18 mouse cellular contexts compared by ENCODE assay signal in the genomic region with DNA sequence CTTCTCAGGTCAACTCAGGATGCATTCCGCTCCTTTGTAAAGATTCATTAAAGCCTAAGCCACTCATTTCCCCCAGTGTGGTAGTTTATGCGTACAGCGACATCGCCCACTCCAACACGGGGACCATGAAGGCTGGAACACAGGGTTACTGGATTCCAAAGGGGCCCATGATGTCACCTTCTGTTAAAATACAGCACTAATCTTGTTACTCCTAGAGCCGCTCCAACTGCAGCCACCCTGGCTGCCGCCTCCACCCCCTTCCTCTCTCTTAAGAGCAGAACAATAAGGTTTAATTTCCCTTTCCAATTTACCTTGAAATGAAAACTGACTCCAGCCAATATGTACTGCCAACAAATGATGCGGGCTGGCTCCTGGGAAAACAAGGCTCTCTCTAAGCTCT. TPM values are rescaled to one million over a fixed set of nuclear protein-coding genes. Genes with fewer than 3 reads are reported as not detected.
DNase-seq lines count a peak whose midpoint lies in the region; ATAC-seq and TF ChIP-seq lines count a peak whose summit lies in the region.
"Had no signal": no experiment of that assay in that cellular context is flagged by ENCODE, and none has a peak within 500 bp of the region (broad histone marks: within the 10 kb centered on the region; RNA-seq: fewer than 3 reads in every experiment).

No protein-coding gene starts in this region.

- no peak for TF ChIP-seq POLR2A in spleen, adult 2 months (IDR thresholded peaks at IDR 0.05; ENCODE audit: low read depth, low read length)

- no peak overlapping the region for H3K4me3 ChIP-seq in embryonic facial prominence, embryonic 13.5 days
- H3K4me3 ChIP-seq in embryonic facial prominence, embryonic 10.5 days = no peak overlapping the region
- 0 out of 2 replicates have a peak overlapping the region, but pooled peaks have one; percentile 2 for H3K4me3 ChIP-seq in kidney, embryonic 15.5 days (replicated peaks)
- H3K4me3 ChIP-seq in spleen, adult 2 months (ENCODE audit: extremely low read depth, insufficient read depth, insufficient read length) = no peak overlapping the region
- no peak overlapping the region for H3K4me3 ChIP-seq in intestine, embryonic 15.5 days (replicated peaks)
- H3K4me3 ChIP-seq: forebrain, embryonic 15.5 days; midbrain, embryonic 15.5 days had no signal

- peaks cover 22% of the 10 kb centered on the region for H3K4me1 ChIP-seq in embryonic facial prominence, embryonic 13.5 days
- peaks cover 11% of the 10 kb centered on the region for H3K4me1 ChIP-seq in embryonic facial prominence, embryonic 10.5 days
- peaks cover 24% of the 10 kb centered on the region for H3K4me1 ChIP-seq in kidney, embryonic 15.5 days
- peaks cover 16% of the 10 kb centered on the region; the same call in 1 of the 2 replicates for H3K4me1 ChIP-seq in spleen, adult 2 months (ENCODE audit: control insufficient read depth, insufficient read depth, insufficient read length)
- peaks cover 10% of the 10 kb centered on the region for H3K4me1 ChIP-seq in intestine, embryonic 15.5 days (replicated peaks)

- H3K4me2 ChIP-seq in embryonic facial prominence, embryonic 13.5 days = 0 out of 2 replicates have a peak overlapping the region, but pooled peaks have one; percentile 1
- H3K4me2 ChIP-seq in kidney, embryonic 15.5 days = 0 out of 2 replicates have a peak overlapping the region, but pooled peaks have one; percentile 82
- no peak overlapping the region for H3K4me2 ChIP-seq in intestine, embryonic 15.5 days (replicated peaks)
- H3K4me2 ChIP-seq: forebrain, embryonic 15.5 days; heart, embryonic 11.5 days; limb, embryonic 13.5 days had no signal

- peaks cover 34% of the 10 kb centered on the region for H3K36me3 ChIP-seq in embryonic facial prominence, embryonic 13.5 days
- peaks cover 42% of the 10 kb centered on the region for H3K36me3 ChIP-seq in embryonic facial prominence, embryonic 10.5 days (replicated peaks)
- H3K36me3 ChIP-seq in kidney, embryonic 15.5 days = peaks cover 43% of the 10 kb centered on the region
- H3K36me3 ChIP-seq in spleen, adult 2 months (ENCODE audit: control insufficient read depth, insufficient read depth, low read length) = peaks cover 25% of the 10 kb centered on the region
- H3K36me3 ChIP-seq in intestine, embryonic 15.5 days = peaks cover 13% of the 10 kb centered on the region

- WGBS in embryonic facial prominence, embryonic 13.5 days = 83% methylated on average over 8 of the region's 8 CpGs
- WGBS in embryonic facial prominence, embryonic 10.5 days = 89% methylated on average over 8 of the region's 8 CpGs
- WGBS in kidney, embryonic 15.5 days = 60% methylated on average over 8 of the region's 8 CpGs
- 84% methylated on average over 8 of the region's 8 CpGs for WGBS in spleen, adult 2 months
- 83% methylated on average over 8 of the region's 8 CpGs for WGBS in intestine, embryonic 15.5 days

- DNase-seq in embryonic facial prominence, embryonic 10.5 days (ENCODE audit: low spot score) = no peak
- DNase-seq in kidney, postnatal 25 days = no peak
- DNase-seq in spleen, adult 2 months (ENCODE audit: low read depth in 1 of 2, low spot score in 2 of 2) = no peak
- no peak for DNase-seq in spleen, postnatal 36 days (ENCODE audit: low spot score in 2 of 2)
- DNase-seq in frontal cortex, postnatal 25 days (ENCODE audit: low spot score in 2 of 2) = no peak
- DNase-seq: cerebellum, adult 9-10 months; heart, postnatal 14 days; kidney, adult 9 months; layer of hippocampus, postnatal 36 days; right cerebral cortex, adult 18-20 months had no signal

- peak overlapping the region; percentile 28; the same call in 1 of the 2 replicates for H3K27ac ChIP-seq in embryonic facial prominence, embryonic 13.5 days
- H3K27ac ChIP-seq in embryonic facial prominence, embryonic 10.5 days (replicated peaks) = no peak overlapping the region
- 0 out of 2 replicates have a peak overlapping the region, but pooled peaks have one; percentile 34 for H3K27ac ChIP-seq in kidney, embryonic 15.5 days
- H3K27ac ChIP-seq in spleen, adult 2 months (ENCODE audit: insufficient read depth, low read length) = peak overlapping the region; percentile 30; the same call in 1 of the 2 replicates
- no peak overlapping the region for H3K27ac ChIP-seq in intestine, embryonic 15.5 days
- H3K27ac ChIP-seq: forebrain, embryonic 15.5 days; limb, embryonic 13.5 days; liver, embryonic 14.5 days; midbrain, embryonic 15.5 days had no signal

- H3K9me3 ChIP-seq in embryonic facial prominence, embryonic 13.5 days = no peaks in the 10 kb centered on the region
- no peaks in the 10 kb centered on the region for H3K9me3 ChIP-seq in embryonic facial prominence, embryonic 10.5 days
- H3K9me3 ChIP-seq in kidney, embryonic 15.5 days (replicated peaks) = no peaks in the 10 kb centered on the region
- no peaks in the 10 kb centered on the region for H3K9me3 ChIP-seq in intestine, embryonic 15.5 days
- H3K9me3 ChIP-seq: forebrain, embryonic 15.5 days; limb, embryonic 13.5 days; midbrain, embryonic 15.5 days had no signal

- no peak overlapping the region for H3K9ac ChIP-seq in embryonic facial prominence, embryonic 13.5 days
- H3K9ac ChIP-seq in kidney, embryonic 15.5 days = no peak overlapping the region
- no peak overlapping the region for H3K9ac ChIP-seq in intestine, embryonic 15.5 days
- H3K9ac ChIP-seq: forebrain, embryonic 15.5 days; limb, embryonic 13.5 days; liver, embryonic 14.5 days; midbrain, embryonic 15.5 days had no signal

- no peaks in the 10 kb centered on the region for H3K27me3 ChIP-seq in embryonic facial prominence, embryonic 13.5 days
- no peaks in the 10 kb centered on the region for H3K27me3 ChIP-seq in embryonic facial prominence, embryonic 10.5 days (replicated peaks; ENCODE audit: low read depth, poor library complexity, severe bottlenecking)
- H3K27me3 ChIP-seq in kidney, embryonic 15.5 days = no peaks in the 10 kb centered on the region
- no peaks in the 10 kb centered on the region for H3K27me3 ChIP-seq in spleen, adult 2 months (ENCODE audit: control insufficient read depth, insufficient read depth, low read length)
- H3K27me3 ChIP-seq in intestine, embryonic 15.5 days (replicated peaks) = no peaks in the 10 kb centered on the region
- H3K27me3 ChIP-seq: forebrain, embryonic 15.5 days; limb, embryonic 13.5 days; midbrain, embryonic 15.5 days had no signal

- TF ChIP-seq CTCF in spleen, adult 2 months (IDR thresholded peaks at IDR 0.05; ENCODE audit: extremely low read depth, insufficient read depth, insufficient read length, insufficient replicate concordance) = no peak

- ATAC-seq in embryonic facial prominence, embryonic 13.5 days (ENCODE audit: insufficient number of reproducible peaks, insufficient read depth, low FRiP score, low TSS enrichment, low read depth) = no peak
- ATAC-seq in kidney, embryonic 15.5 days (replicated peaks; ENCODE audit: low FRiP score) = no peak
- ATAC-seq in intestine, embryonic 15.5 days = no peak
- ATAC-seq: forebrain, embryonic 15.5 days; midbrain, embryonic 15.5 days had no signal

RNA-seq across cellular contexts. Expression of a gene that starts 2.3 kb away (rescaled TPM):
- polyA plus RNA-seq in embryonic facial prominence, embryonic 13.5 days (2015; fragmentation: Nextera tagmentation; extraction: Ambion mirVana) = 23.5 TPM in 2 replicates
- polyA plus RNA-seq in embryonic facial prominence, embryonic 10.5 days (2016; fragmentation: Nextera tagmentation; extraction: Ambion mirVana) = 22.4 and 25.5 TPM in 2 replicates
- 19.2 and 20.4 TPM in 2 replicates for polyA plus RNA-seq in kidney, embryonic 15.5 days (2015; fragmentation: Nextera tagmentation; extraction: Ambion mirVana)
- polyA plus RNA-seq in spleen, adult 2 months (2012; rRNA removed) = 27.2 and 28.6 TPM in 2 replicates
- polyA plus RNA-seq in intestine, embryonic 15.5 days (2015; fragmentation: Nextera tagmentation; extraction: Ambion mirVana) = 14.4 and 14.6 TPM in 2 replicates

RNA-seq across cellular contexts. Expression of a gene that starts 13.9 kb away (rescaled TPM):
- 164 and 170 TPM in 2 replicates for polyA plus RNA-seq in embryonic facial prominence, embryonic 13.5 days (2015; fragmentation: Nextera tagmentation; extraction: Ambion mirVana)
- 201 and 213 TPM in 2 replicates for polyA plus RNA-seq in embryonic facial prominence, embryonic 10.5 days (2016; fragmentation: Nextera tagmentation; extraction: Ambion mirVana)
- 136 and 154 TPM in 2 replicates for polyA plus RNA-seq in kidney, embryonic 15.5 days (2015; fragmentation: Nextera tagmentation; extraction: Ambion mirVana)
- polyA plus RNA-seq in spleen, adult 2 months (2012; rRNA removed) = 13.9 and 18.2 TPM in 2 replicates
- 92.8 and 101 TPM in 2 replicates for polyA plus RNA-seq in intestine, embryonic 15.5 days (2015; fragmentation: Nextera tagmentation; extraction: Ambion mirVana)

RNA-seq across cellular contexts. Expression of a gene that starts 54.7 kb away (rescaled TPM):
- 61.7 and 66.5 TPM in 2 replicates for polyA plus RNA-seq in embryonic facial prominence, embryonic 13.5 days (2015; fragmentation: Nextera tagmentation; extraction: Ambion mirVana)
- polyA plus RNA-seq in embryonic facial prominence, embryonic 10.5 days (2016; fragmentation: Nextera tagmentation; extraction: Ambion mirVana) = 65.4 and 69.9 TPM in 2 replicates
- 78.5 and 82.1 TPM in 2 replicates for polyA plus RNA-seq in kidney, embryonic 15.5 days (2015; fragmentation: Nextera tagmentation; extraction: Ambion mirVana)
- 63.0 and 76.9 TPM in 2 replicates for polyA plus RNA-seq in spleen, adult 2 months (2012; rRNA removed)
- polyA plus RNA-seq in intestine, embryonic 15.5 days (2015; fragmentation: Nextera tagmentation; extraction: Ambion mirVana) = 50.4 and 52.6 TPM in 2 replicates

Comparison
In these comparisons a context has a peak if more than half of its experiments do, and no peak if none do; other contexts are left out.
1. H3K27ac ChIP-seq: peak in embryonic facial prominence, embryonic 13.5 days (single experiment), kidney, embryonic 15.5 days (single experiment) and spleen, adult 2 months (single experiment); none in embryonic facial prominence, embryonic 10.5 days (single experiment) and intestine, embryonic 15.5 days (single experiment).